Mouse (Mus musculus): ENCODE measurements around the gene Ntsr1. TPM values are rescaled to one million over a fixed set of nuclear protein-coding genes. Genes with fewer than 3 reads are reported as not detected.
A peak's percentile ranks its signal among the peaks of the same experiment; 100 is the strongest.

The Ntsr1 gene
- total RNA-seq, 1 experiment = 0.09 TPM

DNA sequence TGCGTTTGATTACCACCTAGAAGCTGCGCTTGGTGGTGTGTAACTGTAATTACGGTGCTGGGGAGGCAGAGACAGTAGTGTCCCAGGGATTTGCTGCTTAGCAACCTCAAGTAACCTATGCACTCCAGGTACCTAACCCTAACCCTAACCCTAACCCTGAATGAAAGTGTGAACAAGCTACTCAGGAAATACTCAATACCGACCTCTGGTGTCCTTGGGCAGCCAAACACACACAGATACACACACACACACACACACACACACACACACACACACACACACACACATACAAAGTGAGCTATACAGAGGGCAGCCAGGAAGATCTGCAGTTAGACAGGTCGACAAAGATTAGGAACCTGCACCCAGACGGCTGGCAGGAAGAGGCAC lies 89.0 kb downstream of the Ntsr1 start:
- no peak for TF ChIP-seq MAFK (IDR thresholded peaks at IDR 0.05; ENCODE audit: insufficient read depth, low read depth, low read length)
- no peak for TF ChIP-seq ZC3H11A (IDR thresholded peaks at IDR 0.05; ENCODE audit: borderline replicate concordance, low read depth, low read length)
- TF ChIP-seq ZNF384 (IDR thresholded peaks at IDR 0.05; ENCODE audit: low read depth, low read length) = no peak
- TF ChIP-seq CHD2 (IDR thresholded peaks at IDR 0.05; ENCODE audit: low read depth, low read length) = no peak
- no peak for TF ChIP-seq HCFC1 (IDR thresholded peaks at IDR 0.05; ENCODE audit: borderline replicate concordance, insufficient read depth, low read length)
- no peak for DNase-seq (ENCODE audit: low read depth, low spot score)
- Histone ChIP-seq H3K4me3 (ENCODE audit: insufficient read depth in 1 of 2, low read depth in 1 of 2, low read length in 2 of 2, poor library complexity in 1 of 2, severe bottlenecking in 1 of 2) (peak overlapping the region; percentile 81 to 93), H3K9me3 (ENCODE audit: control insufficient read depth, insufficient read depth, low read depth, low read length) (no peaks in the 10 kb centered on the region), H3K36me3 (ENCODE audit: control insufficient read depth, insufficient read depth, low read length, poor library complexity, severe bottlenecking) (peaks cover 35% of the 10 kb centered on the region), H3K27ac (ENCODE audit: insufficient read depth, low read depth, low read length, poor library complexity, severe bottlenecking) (no peak overlapping the region), H3K9ac (ENCODE audit: insufficient read depth, low read depth, low read length, poor library complexity, severe bottlenecking) (peak overlapping the region; percentile 19; the same call in 1 of the 2 replicates), H3K4me1 (ENCODE audit: control insufficient read depth in 2 of 2, insufficient read depth in 2 of 2, low read length in 2 of 2, poor library complexity in 1 of 2) (no peaks in the 10 kb centered on the region; a peak in 1 of 4 replicates)
- in situ Hi-C loops (cut with MboI; ENCODE audit: low sequenced_read_pairs in 2 of 2, unreplicated experiment in 2 of 2) = no loop called here

DNA sequence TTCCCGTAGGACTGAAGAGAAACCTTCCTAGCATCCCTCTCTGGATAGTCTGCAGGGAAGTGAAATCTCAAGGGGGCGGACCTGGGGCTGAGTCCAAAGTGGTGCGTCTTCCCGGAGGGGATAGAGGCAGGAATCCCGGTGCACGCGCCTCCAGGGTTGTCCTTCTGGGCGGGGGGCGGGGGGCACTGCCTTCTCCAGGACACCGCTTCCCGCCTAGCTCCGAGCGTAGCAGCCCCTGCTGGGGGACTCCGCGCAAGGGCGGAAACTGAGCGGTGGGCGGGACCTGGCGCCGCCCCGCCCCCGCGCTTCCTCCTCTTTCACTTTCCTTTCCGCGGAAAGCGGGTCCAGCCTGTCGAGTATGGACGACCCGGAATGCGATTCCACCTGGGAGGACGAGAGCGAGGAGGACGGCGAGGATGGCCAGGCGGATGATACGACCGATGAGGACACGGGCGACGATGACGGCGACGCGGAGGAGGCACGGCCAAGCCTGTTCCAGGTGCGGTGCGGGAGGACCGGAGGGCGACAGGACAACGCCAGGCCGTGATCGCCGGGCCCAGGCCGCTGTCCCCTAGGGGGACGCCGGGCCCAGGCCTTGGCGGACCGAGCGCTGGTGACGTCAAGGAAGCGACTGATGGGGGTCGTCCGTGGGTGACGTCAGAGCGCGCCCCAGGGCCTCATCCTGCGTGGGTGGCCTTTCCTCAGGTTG lies 89.5 kb downstream of the Ntsr1 start, which contains the start of gene Ogfr:
Ogfr (plus strand) TSS at position 123 of the 709 bp plus-strand sequence.
- Histone ChIP-seq H3K27ac (ENCODE audit: insufficient read depth, low read depth, low read length, poor library complexity, severe bottlenecking) (peak within 1 kb of the TSS; percentile 63; the same call in 1 of the 2 replicates), H3K36me3 (ENCODE audit: control insufficient read depth, insufficient read depth, low read length, poor library complexity, severe bottlenecking) (peaks cover 37% of the 10 kb centered on the region), H3K9ac (ENCODE audit: insufficient read depth, low read depth, low read length, poor library complexity, severe bottlenecking) (peak within 1 kb of the TSS; percentile 94), H3K9me3 (ENCODE audit: control insufficient read depth, insufficient read depth, low read depth, low read length) (no peaks in the 10 kb centered on the region), H3K4me3 (ENCODE audit: insufficient read depth in 1 of 2, low read depth in 1 of 2, low read length in 2 of 2, poor library complexity in 1 of 2, severe bottlenecking in 1 of 2) (peak within 1 kb of the TSS; percentile 81 to 93), H3K4me1 (ENCODE audit: control insufficient read depth in 2 of 2, insufficient read depth in 2 of 2, low read length in 2 of 2, poor library complexity in 1 of 2) (no peaks in the 10 kb centered on the region; a peak in 1 of 4 replicates)
- in situ Hi-C loops (cut with MboI; ENCODE audit: low sequenced_read_pairs in 2 of 2, unreplicated experiment in 2 of 2) = no loop called here
- TF ChIP-seq ZNF384 (IDR thresholded peaks at IDR 0.05; ENCODE audit: low read depth, low read length) = no peak
- no peak for TF ChIP-seq CHD2 (IDR thresholded peaks at IDR 0.05; ENCODE audit: low read depth, low read length)
- TF ChIP-seq ZC3H11A (IDR thresholded peaks at IDR 0.05; ENCODE audit: borderline replicate concordance, low read depth, low read length) = no peak
- no peak for TF ChIP-seq HCFC1 (IDR thresholded peaks at IDR 0.05; ENCODE audit: borderline replicate concordance, insufficient read depth, low read length)
- no peak for TF ChIP-seq MAFK (IDR thresholded peaks at IDR 0.05; ENCODE audit: insufficient read depth, low read depth, low read length)
- DNase-seq (ENCODE audit: low read depth, low spot score) = peak; percentile 60

Other genes starting within 250 kb of the Ntsr1 start
- 4,130 and 4,285 TPM in 2 replicates for gene Rps21, start 242.6 kb upstream of the Ntsr1 start, total RNA-seq (2012; rRNA removed)
- 13.4 and 15.5 TPM in 2 replicates for gene Cables2, start 226.5 kb upstream of the Ntsr1 start, total RNA-seq (2012; rRNA removed)
- gene Rbbp8nl, start 210.1 kb upstream of the Ntsr1 start, total RNA-seq (2012; rRNA removed) = 0.54 and 1.4 TPM in 2 replicates
- 0.04 and 0.11 TPM in 2 replicates for gene Gata5, start 165.3 kb upstream of the Ntsr1 start, total RNA-seq (2012; rRNA removed)
- gene Slco4a1, start 43.7 kb upstream of the Ntsr1 start, total RNA-seq (2012; rRNA removed) = 14.7 and 24.7 TPM in 2 replicates
- 27.2 and 30.9 TPM in 2 replicates for gene Mrgbp, start 81.3 kb downstream of the Ntsr1 start, total RNA-seq (2012; rRNA removed)
- 31.5 and 39.2 TPM in 2 replicates for gene Ogfr, start 89.3 kb downstream of the Ntsr1 start, total RNA-seq (2012; rRNA removed)
- gene Col9a3, start 97.8 kb downstream of the Ntsr1 start, total RNA-seq (2012; rRNA removed) = 5.4 and 7.9 TPM in 2 replicates
- 36.0 and 44.9 TPM in 2 replicates for gene Tcfl5, start 142.7 kb downstream of the Ntsr1 start, total RNA-seq (2012; rRNA removed)
- 84.7 and 90.6 TPM in 2 replicates for gene Dido1, start 210.0 kb downstream of the Ntsr1 start, total RNA-seq (2012; rRNA removed)
- gene Gid8, start 210.1 kb downstream of the Ntsr1 start, total RNA-seq (2012; rRNA removed) = 57.8 and 64.7 TPM in 2 replicates
- 12.0 and 28.1 TPM in 2 replicates for gene Slc17a9, start 225.3 kb downstream of the Ntsr1 start, total RNA-seq (2012; rRNA removed)

Measured in ES-E14 (cell line).